8 mouse cellular contexts compared by ENCODE assay signal in the genomic region with DNA sequence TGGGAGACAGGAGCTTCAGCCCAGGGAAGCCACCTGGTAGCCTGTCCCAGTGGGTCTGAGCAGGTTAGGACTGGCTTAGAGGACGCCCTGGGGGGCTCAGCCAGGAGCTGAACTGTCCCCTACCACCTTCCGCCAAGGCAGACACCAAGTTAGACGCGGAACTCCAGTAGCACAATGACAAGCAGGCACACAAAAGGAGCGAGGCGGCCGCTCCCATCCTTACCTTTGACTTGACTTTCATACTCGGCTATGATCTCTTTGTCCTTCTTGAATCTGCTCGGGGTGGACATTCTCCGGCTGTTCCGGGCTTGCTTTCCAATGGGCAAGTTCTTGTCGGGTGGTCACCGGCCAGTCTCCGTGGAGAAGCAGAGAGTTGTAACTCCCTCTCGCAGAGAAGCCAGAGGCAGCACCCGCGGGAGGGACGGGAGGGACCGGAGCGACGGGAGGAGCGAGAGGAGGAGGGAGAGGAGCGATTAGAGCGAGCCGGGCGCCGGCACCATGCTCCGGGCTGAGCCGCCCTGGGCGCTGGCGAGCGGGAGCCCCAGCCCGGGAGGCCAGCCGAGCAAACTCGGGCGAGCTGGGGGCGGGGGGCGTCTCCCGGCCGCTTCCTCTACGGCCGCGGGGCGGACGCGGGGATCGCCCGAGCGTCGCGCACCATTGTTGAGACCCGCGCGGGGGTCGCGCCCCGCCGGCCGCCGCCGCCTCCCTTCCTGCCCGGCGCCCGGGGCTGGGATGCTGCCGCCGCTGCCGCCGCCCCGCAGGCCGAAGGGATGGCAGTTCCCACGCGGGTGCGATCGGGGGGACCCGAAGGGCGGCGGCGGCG. TPM values are rescaled to one million over a fixed set of nuclear protein-coding genes. Genes with fewer than 3 reads are reported as not detected.
DNase-seq lines count a peak whose midpoint lies in the region; ATAC-seq lines count a peak whose summit lies in the region.

A gene (minus strand): TSS at position 412 of the 823 bp plus-strand sequence.

- H3K27ac ChIP-seq in forebrain, embryonic 16.5 days (ENCODE audit: low read length): peak within 1 kb of the TSS; percentile 87
- peak within 1 kb of the TSS; percentile 81 for H3K27ac ChIP-seq in lung, embryonic 16.5 days (ENCODE audit: low read length)

- H3K9me3 ChIP-seq in forebrain, embryonic 16.5 days (ENCODE audit: control insufficient read depth, low read length): 0 out of 2 replicates have a peak, but pooled peaks cover 2% of the 10 kb centered on the region
- H3K9me3 ChIP-seq in lung, embryonic 16.5 days (ENCODE audit: control insufficient read depth, low read length): no peaks in the 10 kb centered on the region

- peak; percentile 90 for ATAC-seq in forebrain, embryonic 16.5 days
- peak; percentile 90 for ATAC-seq in lung, embryonic 16.5 days (ENCODE audit: low read depth)

- peak within 1 kb of the TSS; percentile 78 for H3K4me3 ChIP-seq in forebrain, embryonic 16.5 days (replicated peaks; ENCODE audit: low read length)
- H3K4me3 ChIP-seq in lung, embryonic 16.5 days (ENCODE audit: low read length): peak within 1 kb of the TSS; percentile 78

- H3K4me2 ChIP-seq in forebrain, embryonic 16.5 days (ENCODE audit: low read length): peak within 1 kb of the TSS; percentile 52
- peak within 1 kb of the TSS; percentile 79 for H3K4me2 ChIP-seq in lung, embryonic 16.5 days (ENCODE audit: low read depth, low read length)

- WGBS in forebrain, embryonic 16.5 days: 1% methylated on average over 45 of the region's 79 CpGs
- under 1% methylated on average over 43 of the region's 79 CpGs for WGBS in lung, embryonic 16.5 days

- H3K9ac ChIP-seq in forebrain, embryonic 16.5 days (replicated peaks; ENCODE audit: low read depth, low read length): peak within 1 kb of the TSS; percentile 95
- H3K9ac ChIP-seq in lung, embryonic 16.5 days (ENCODE audit: low read length): peak within 1 kb of the TSS; percentile 83

- peak; percentile 82 for DNase-seq in ES-CJ7 (ENCODE audit: low read depth, low spot score)
- peak; percentile 12 for DNase-seq in cerebellum, adult 11-12 months
- DNase-seq in heart, postnatal 36 days: peak; percentile 54 to 66
- peak; percentile 39 for DNase-seq in layer of hippocampus, adult 9-11 months
- DNase-seq in ovary, postnatal 10 days (ENCODE audit: low spot score): peak; percentile 39
- DNase-seq in urinary bladder, postnatal 14 days (ENCODE audit: low spot score): peak; percentile 58

- H3K36me3 ChIP-seq in forebrain, embryonic 16.5 days (ENCODE audit: control insufficient read depth, insufficient read depth): no peaks in the 10 kb centered on the region
- no peaks in the 10 kb centered on the region for H3K36me3 ChIP-seq in lung, embryonic 16.5 days (ENCODE audit: control insufficient read depth, insufficient read depth, low read length)

- no peaks in the 10 kb centered on the region for H3K27me3 ChIP-seq in forebrain, embryonic 16.5 days (replicated peaks; ENCODE audit: control insufficient read depth, insufficient read depth, low read length)
- no peaks in the 10 kb centered on the region for H3K27me3 ChIP-seq in lung, embryonic 16.5 days (ENCODE audit: control insufficient read depth, insufficient read depth, low read depth, low read length)

- intact Hi-C loops in heart, postnatal 36 days (cut with DNase I): loop anchor here (2.0 to 5.0 kb wide), 3 partner anchors 38 to 140 kb away; no protein-coding TSS in a partner anchor

- peaks cover 12% of the 10 kb centered on the region for H3K4me1 ChIP-seq in forebrain, embryonic 16.5 days (replicated peaks; ENCODE audit: control insufficient read depth, insufficient read depth, low read length)
- H3K4me1 ChIP-seq in lung, embryonic 16.5 days (replicated peaks; ENCODE audit: control insufficient read depth, insufficient read depth, low read length): peaks cover 4% of the 10 kb centered on the region; the same call in 1 of the 2 replicates

RNA-seq across cellular contexts. Expression of the gene that starts here (rescaled TPM):
- 29.9 and 32.0 TPM in 2 replicates for polyA plus RNA-seq in forebrain, embryonic 16.5 days (2015; fragmentation: Nextera tagmentation; extraction: Ambion mirVana)
- total RNA-seq in heart, postnatal 36 days (2021): 1 to 10 TPM; 2.1 to 2.2 TPM
- polyA plus RNA-seq in lung, embryonic 16.5 days (2015; fragmentation: Nextera tagmentation; extraction: Ambion mirVana): 8.0 and 8.6 TPM in 2 replicates

Comparison
In these comparisons a context has a peak if more than half of its experiments do, and no peak if none do; other contexts are left out.
1. Peak in every context shown above with its lines: DNase-seq, ATAC-seq, H3K4me3 ChIP-seq and H3K27ac ChIP-seq.
2. DNase-seq: peak in every context shown above with its lines; median percentile 82 in ES-CJ7; 60 in heart, postnatal 36 days; 58 in urinary bladder, postnatal 14 days; 39 in layer of hippocampus, adult 9-11 months; 39 in ovary, postnatal 10 days; 12 in cerebellum, adult 11-12 months.